Mouse (Mus musculus): ENCODE measurements around the gene Chsy1. TPM values are rescaled to one million over a fixed set of nuclear protein-coding genes. Genes with fewer than 3 reads are reported as not detected.
"Not testable (repeated sequence)": the region's sequence is repeated elsewhere in the genome, so short reads cannot be mapped to it uniquely, and the experiment has no call there.

Chsy1 gene
- total RNA-seq, 2 experiments from 2014 or later: 3.4 to 3.8 TPM

GRCm38 (mm10) chr7:66176929-66177328 is 67.6 kb downstream of the Chsy1 start:
- DNase-seq: no peak

DNA sequence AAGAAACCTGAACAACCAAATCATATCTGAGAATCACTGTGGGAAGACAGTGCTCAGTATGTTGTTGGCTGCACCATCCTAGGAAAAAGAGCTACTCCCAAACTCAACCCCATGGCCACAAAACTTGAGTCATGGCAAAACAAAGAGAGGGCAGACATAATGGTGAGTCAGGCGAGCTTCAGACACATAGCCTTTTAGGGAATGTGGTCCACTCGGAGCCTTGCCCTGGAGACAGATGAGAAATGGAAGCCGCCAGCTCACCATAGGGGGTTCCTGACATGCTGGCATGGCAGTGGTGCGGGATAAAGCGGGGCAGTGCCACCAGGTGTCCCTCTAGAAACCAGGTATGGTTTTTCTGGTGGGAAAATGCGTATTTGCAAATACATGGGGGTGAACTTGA is 68.8 kb downstream of the Chsy1 start:
- DNase-seq: no peak

DNA sequence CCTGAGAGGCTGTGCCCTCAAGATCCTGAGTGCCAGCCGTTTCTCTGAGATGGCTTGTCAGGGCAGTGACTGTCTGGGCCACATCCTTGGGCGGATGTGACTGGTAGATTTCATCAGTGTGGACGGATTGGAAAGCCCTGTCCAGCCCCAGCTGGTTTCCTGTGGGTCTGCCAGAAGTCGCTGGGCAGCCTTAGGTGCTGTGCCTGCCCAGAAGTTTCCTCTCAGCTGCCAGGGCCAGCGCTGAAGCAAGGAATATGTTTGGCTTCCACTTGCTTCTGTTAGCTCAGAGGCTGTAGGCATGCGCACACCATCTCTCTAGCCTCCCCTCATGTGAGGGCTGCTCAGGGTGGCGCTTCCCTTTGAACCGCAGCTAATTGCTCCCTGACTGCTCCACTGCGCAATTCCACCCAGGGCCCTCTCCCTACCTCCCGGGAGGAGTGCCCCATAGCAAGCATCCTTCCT is 69.8 kb downstream of the Chsy1 start:
- peak; percentile 75 for DNase-seq

GRCm38 (mm10) chr7:66179711-66180110 is 70.4 kb downstream of the Chsy1 start:
- DNase-seq: no peak

DNA sequence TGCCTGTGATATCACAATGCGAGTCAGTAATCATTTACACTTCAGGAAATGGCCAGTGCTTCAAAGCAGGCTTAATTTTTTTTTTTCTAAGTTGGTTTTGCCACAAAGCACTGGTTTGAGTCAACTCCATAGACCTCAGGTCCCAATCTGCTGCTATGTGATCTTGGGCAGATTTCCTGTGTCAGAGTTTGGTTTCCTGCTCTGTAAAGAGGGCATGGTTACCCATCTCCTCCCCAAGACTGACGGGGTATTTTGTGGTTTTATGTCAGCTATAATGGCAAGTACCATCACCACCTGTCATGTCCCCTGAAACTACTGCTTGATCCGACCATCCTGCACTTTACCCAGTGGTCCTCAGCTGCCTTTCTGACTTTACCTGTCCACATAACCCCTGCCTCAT is 70.9 kb downstream of the Chsy1 start:
- DNase-seq: no peak

- DNase-seq: no peak
Measured at GRCm38 (mm10) chr7:66180711-66181365, 71.5 kb downstream of the Chsy1 start.

- DNase-seq: no peak
Measured at GRCm38 (mm10) chr7:66182075-66182715, 72.9 kb downstream of the Chsy1 start.

GRCm38 (mm10) chr7:66183404-66183803 is 74.1 kb downstream of the Chsy1 start:
- DNase-seq: no peak

- DNase-seq: no peak
Measured at GRCm38 (mm10) chr7:66184026-66184425, 74.7 kb downstream of the Chsy1 start.

DNA sequence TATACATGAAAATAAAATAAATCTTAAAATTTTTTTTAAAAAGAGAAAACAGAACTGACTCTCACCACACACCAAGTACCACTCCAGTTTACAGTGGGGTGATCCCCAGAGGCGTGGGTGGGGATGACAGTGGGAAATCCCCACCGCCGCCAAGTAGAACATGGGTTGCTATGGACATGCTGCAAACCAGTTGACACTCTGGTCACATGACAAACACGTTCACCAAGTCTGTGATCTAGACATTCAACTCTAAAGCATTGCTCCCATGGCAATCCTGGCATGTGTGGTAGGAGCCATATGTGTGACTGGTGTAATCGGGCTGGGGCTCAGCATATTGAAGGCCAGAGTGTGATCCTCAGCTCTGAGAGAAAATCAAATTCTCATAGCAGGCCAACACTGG is 76.1 kb downstream of the Chsy1 start:
- DNase-seq: no peak

GRCm38 (mm10) chr7:66187581-66188231 is 78.4 kb downstream of the Chsy1 start:
- no peak for DNase-seq

DNA sequence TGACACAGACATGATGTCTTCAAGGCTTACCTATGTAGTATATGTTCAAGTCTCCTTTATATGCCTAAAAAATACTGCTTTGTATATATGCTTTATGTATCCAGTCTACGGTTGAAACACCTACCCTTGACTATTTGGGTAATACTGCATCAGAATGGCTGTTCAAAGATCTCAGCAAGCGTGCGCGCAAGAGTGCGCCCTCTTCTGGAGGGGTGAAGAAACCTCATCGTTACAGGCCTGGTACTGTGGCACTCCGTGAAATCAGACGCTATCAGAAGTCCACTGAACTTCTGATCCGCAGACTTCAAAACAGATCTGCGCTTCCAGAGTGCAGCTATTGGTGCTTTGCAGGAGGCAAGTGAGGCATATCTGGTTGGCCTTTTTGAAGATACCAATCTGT is 81.1 kb downstream of the Chsy1 start:
- DNase-seq: not testable (repeated sequence)

GRCm38 (mm10) chr7:66194511-66194910 is 85.2 kb downstream of the Chsy1 start:
- no peak for DNase-seq

DNA sequence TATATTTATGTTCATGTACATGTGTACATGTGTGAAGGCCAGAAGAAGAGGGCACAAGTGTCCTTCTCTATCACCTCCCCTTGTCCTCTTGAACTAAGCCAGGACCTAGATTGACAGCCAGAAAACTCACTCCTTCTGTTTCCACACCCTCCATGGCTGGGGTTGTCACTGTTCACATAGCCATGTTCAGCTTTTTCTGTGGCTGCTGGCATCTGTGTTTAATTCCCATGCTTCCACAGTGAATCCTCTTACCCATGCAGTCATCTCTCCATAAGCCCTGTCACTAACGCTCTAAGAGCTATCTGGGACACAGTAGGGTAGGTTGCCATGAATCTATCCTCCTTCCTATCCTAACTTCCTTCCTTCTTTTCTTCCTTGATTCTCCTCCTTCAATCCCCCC is 86.6 kb downstream of the Chsy1 start:
- DNase-seq: no peak

DNA sequence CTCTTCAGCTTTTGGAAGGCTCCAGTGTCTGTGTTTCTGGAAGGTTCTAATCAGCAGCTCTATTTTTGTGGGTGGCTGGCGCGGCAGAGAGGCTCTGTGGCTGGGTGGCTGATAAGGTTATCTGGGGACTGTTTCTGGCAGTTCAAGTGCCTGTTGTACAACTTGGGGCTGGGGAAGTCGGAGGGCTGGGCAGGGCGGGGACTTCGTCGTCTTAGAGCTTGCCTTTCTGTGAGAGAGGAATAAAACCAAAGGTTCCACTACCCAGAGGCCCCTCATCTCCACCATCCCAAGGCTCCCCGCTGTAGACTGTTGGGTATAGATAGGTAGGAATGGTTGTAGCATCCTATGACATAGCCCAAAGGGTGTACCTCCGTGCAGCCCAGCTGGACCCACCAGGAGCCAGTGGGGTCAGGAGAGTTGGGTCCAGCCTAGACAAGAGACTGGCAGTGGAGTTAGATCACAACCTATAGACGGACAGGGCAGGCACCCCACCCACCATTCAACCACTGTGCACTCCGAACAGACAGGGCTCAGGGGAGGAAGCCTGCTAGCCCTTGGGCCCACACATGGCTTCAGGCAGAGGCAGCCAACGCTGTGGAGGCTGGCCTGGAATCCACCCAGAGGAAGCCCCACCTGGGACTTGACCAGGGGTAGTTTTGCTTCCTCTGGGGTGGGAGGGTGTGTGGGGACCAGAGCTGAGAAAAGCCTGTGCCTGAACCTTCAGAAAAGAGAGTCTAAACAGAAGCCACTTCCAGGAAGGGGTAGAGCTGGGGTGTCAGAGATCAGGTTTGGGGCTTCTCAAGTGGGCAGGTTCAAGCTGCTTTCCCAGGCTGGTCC is 87.5 kb downstream of the Chsy1 start:
- DNase-seq: no peak

GRCm38 (mm10) chr7:66198416-66198815 is 89.1 kb downstream of the Chsy1 start:
- DNase-seq: no peak

GRCm38 (mm10) chr7:66199391-66199831 is 90.1 kb downstream of the Chsy1 start:
- peak; percentile 51 for DNase-seq

- DNase-seq: no peak
Measured at GRCm38 (mm10) chr7:66200383-66200782, 91.1 kb downstream of the Chsy1 start.

- DNase-seq: no peak
Measured at GRCm38 (mm10) chr7:66200791-66201450, 91.6 kb downstream of the Chsy1 start.

GRCm38 (mm10) chr7:66201657-66202056 is 92.3 kb downstream of the Chsy1 start:
- DNase-seq: no peak

DNA sequence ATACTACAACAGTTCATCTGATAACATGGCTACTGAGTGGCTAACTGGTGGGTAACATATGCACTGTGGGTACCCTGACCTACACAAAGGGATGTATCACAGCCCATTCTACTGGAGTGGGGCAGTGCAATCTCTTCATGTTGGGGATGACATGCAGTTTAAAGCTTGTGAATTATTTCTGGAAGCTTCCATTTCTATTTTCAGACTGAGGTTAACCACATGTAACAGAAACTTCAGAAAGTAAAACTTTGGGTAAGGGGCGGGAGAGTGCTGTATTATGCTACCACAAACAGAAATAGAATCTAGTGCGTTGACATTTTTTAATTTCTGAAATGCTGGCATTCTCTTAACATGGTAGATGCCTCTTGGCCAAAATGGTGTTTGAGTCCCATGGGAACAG is 100.6 kb downstream of the Chsy1 start:
- DNase-seq: no peak

DNA sequence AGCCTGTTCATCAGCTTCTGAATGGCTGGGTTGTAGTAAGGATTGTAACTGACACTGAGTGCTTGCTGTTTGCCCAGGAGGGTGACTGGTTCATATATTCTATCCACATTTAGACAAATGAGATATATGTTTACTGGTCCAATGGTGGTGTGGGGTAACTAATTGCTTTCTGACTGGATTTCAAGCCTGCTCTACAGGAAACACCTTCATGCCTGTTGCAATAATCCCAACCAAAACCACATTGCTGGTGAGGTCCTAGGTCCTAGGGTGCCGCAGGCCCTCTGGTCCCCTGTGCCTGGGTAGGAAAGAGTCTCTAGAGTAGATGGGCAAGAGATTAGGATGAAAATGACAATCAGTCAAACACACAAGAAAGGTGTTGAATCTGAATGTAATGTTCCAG is 103.6 kb downstream of the Chsy1 start:
- DNase-seq: no peak

Measured in gastrocnemius, postnatal 25 days (tissue).